Mouse (Mus musculus): Measurements from ENCODE around the gene Prps1l1.

The Prps1l1 gene

GRCm38 (mm10) chr12:35025916-35026432 lies 41.4 kb downstream of the Prps1l1 start:
- no peak for DNase-seq (ENCODE audit: low read depth, low spot score)

- DNase-seq (ENCODE audit: low read depth, low spot score) = no peak
Observed at GRCm38 (mm10) chr12:35027533-35027932, 43.0 kb downstream of the Prps1l1 start.
